Mouse (Mus musculus) MEL (cell line): Measurements from ENCODE around the gene Vps26c. TPM values are rescaled to one million over a fixed set of nuclear protein-coding genes. Genes with fewer than 3 reads are reported as not detected.

Source experiments
- DNase-seq: peaks from one replicate; pipeline ENCODE4 v3.0.0; 2011; ENCODE audit warnings: low read depth, low spot score
- H3K27ac ChIP-seq: 2 replicates; pipeline ENCODE4 v1.5.1; 2012; ENCODE audit warnings: low read depth, mild to moderate bottlenecking, control low read depth, low read length, moderate library complexity; ENCODE audit not compliant: control insufficient read depth
- H3K27me3 ChIP-seq, 2 experiments: fragments of 150-350 bp in 1 of 2; sonication (generic) in 1 of 2; 2 replicates each; pipeline ENCODE4 v1.6.1; 2012; ENCODE audit warnings: low read length in 2 of 2, mild to moderate bottlenecking in 2 of 2, improper control_type of control experiment in 1 of 2, moderate library complexity in 1 of 2; ENCODE audit not compliant: insufficient read depth in 2 of 2, control insufficient read depth in 1 of 2
- H3K36me3 ChIP-seq, 2 experiments: 2 replicates each; pipeline ENCODE4 v1.6.1; 2012 to 2014; ENCODE audit warnings: low read length in 2 of 2, improper control_type of control experiment in 1 of 2, inconsistent platforms in 1 of 2, mild to moderate bottlenecking in 1 of 2; ENCODE audit not compliant: insufficient read depth in 2 of 2, control insufficient read depth in 1 of 2
- H3K4me1 ChIP-seq, 2 experiments: fragments of 150-350 bp in 1 of 2; sonication (generic) in 1 of 2; 2 replicates each; pipeline ENCODE4 v1.6.1; 2012; ENCODE audit warnings: low read length in 2 of 2, improper control_type of control experiment in 1 of 2, mild to moderate bottlenecking in 1 of 2; ENCODE audit not compliant: insufficient read depth in 2 of 2, control insufficient read depth in 1 of 2
- H3K4me3 ChIP-seq, 2 experiments: fragments of 150-350 bp in 1 of 2; sonication (generic) in 1 of 2; 2 replicates each; pipeline ENCODE4 v1.5.1; 2012; ENCODE audit warnings: low read depth in 2 of 2, low read length in 2 of 2, mild to moderate bottlenecking in 2 of 2, moderate library complexity in 2 of 2, control low read depth in 1 of 2, improper control_type of control experiment in 1 of 2; ENCODE audit not compliant: control insufficient read depth in 1 of 2, insufficient read depth in 1 of 2
- H3K79me2 ChIP-seq: 2 replicates; pipeline ENCODE4 v1.6.1; 2012; ENCODE audit warnings: mild to moderate bottlenecking, low read length, moderate library complexity; ENCODE audit not compliant: control insufficient read depth, poor library complexity, insufficient read depth
- H3K9ac ChIP-seq: 2 replicates; pipeline ENCODE4 v1.6.1; 2012; ENCODE audit warnings: low read depth, mild to moderate bottlenecking, control low read depth, low read length, moderate library complexity; ENCODE audit not compliant: control insufficient read depth, poor library complexity, severe bottlenecking
- H3K9me3 ChIP-seq: fragments of 150-350 bp; sonication (generic); replicated peaks from 2 replicates; pipeline ENCODE4 v1.6.1; 2012; ENCODE audit warnings: mild to moderate bottlenecking, low read length, improper control_type of control experiment, moderate library complexity; ENCODE audit not compliant: insufficient read depth
- BHLHE40 ChIP-seq: IDR thresholded peaks from 2 replicates; pipeline ENCODE4 v1.6.1; 2012; ENCODE audit warnings: low read depth, mild to moderate bottlenecking, inconsistent platforms, low read length, improper control_type of control experiment, borderline replicate concordance
- CHD2 ChIP-seq: IDR thresholded peaks from 2 replicates; pipeline ENCODE4 v1.6.1; 2011; ENCODE audit warnings: low read length, improper control_type of control experiment
- E2F4 ChIP-seq: IDR thresholded peaks from 2 replicates; pipeline ENCODE4 v1.6.1; 2011; ENCODE audit warnings: low read depth, low read length, improper control_type of control experiment, borderline replicate concordance
- ELF1 ChIP-seq: IDR thresholded peaks from 2 replicates; pipeline ENCODE4 v1.6.1; 2014; ENCODE audit warnings: low read depth, mild to moderate bottlenecking, inconsistent platforms, low read length, improper control_type of control experiment, moderate library complexity
- EP300 ChIP-seq, 2 experiments: IDR thresholded peaks; 2 replicates each; pipeline ENCODE4 v1.6.1; 2011; ENCODE audit warnings: improper control_type of control experiment in 2 of 2, low read length in 2 of 2, low read depth in 1 of 2, mild to moderate bottlenecking in 1 of 2
- ETS1 ChIP-seq: IDR thresholded peaks from 2 replicates; pipeline ENCODE4 v1.6.1; 2012; ENCODE audit warnings: low read depth, mild to moderate bottlenecking, inconsistent platforms, low read length, improper control_type of control experiment, moderate library complexity
- GABPA ChIP-seq: IDR thresholded peaks from 2 replicates; pipeline ENCODE4 v1.6.1; 2012; ENCODE audit warnings: low read depth, mild to moderate bottlenecking, inconsistent platforms, low read length, improper control_type of control experiment, moderate library complexity
- HCFC1 ChIP-seq: IDR thresholded peaks from 2 replicates; pipeline ENCODE4 v1.6.1; 2012; ENCODE audit warnings: low read depth, mild to moderate bottlenecking, inconsistent platforms, low read length, improper control_type of control experiment, moderate library complexity
- JUND ChIP-seq: IDR thresholded peaks from 2 replicates; pipeline ENCODE4 v1.6.1; 2011; ENCODE audit warnings: low read depth, mild to moderate bottlenecking, improper control_type of control experiment, low read length
- KAT2A ChIP-seq: conservative IDR thresholded peaks from 2 replicates; pipeline ENCODE4 v1.6.1; 2012; ENCODE audit warnings: low read depth, low read length, improper control_type of control experiment, inconsistent platforms
- MAX ChIP-seq: IDR thresholded peaks from 2 replicates; pipeline ENCODE4 v1.6.1; 2011; ENCODE audit warnings: low read length, improper control_type of control experiment
- MAZ ChIP-seq: IDR thresholded peaks from 2 replicates; pipeline ENCODE4 v1.6.1; 2012; ENCODE audit warnings: low read depth, mild to moderate bottlenecking, inconsistent platforms, low read length, improper control_type of control experiment
- MEF2A ChIP-seq: IDR thresholded peaks from 2 replicates; pipeline ENCODE4 v1.6.1; 2014; ENCODE audit warnings: low read depth, mild to moderate bottlenecking, inconsistent platforms, low read length, improper control_type of control experiment; ENCODE audit not compliant: poor library complexity, insufficient replicate concordance, severe bottlenecking; ENCODE audit errors: extremely low read depth
- MXI1 ChIP-seq: IDR thresholded peaks from 2 replicates; pipeline ENCODE4 v1.6.1; 2011; ENCODE audit warnings: mild to moderate bottlenecking, low read depth, low read length, improper control_type of control experiment
- MYB ChIP-seq: IDR thresholded peaks from 2 replicates; pipeline ENCODE4 v1.6.1; 2011; ENCODE audit warnings: mild to moderate bottlenecking, low read depth, low read length, improper control_type of control experiment
- MYC ChIP-seq: IDR thresholded peaks from 2 replicates; pipeline ENCODE4 v1.6.1; 2011; ENCODE audit warnings: low read depth, mild to moderate bottlenecking, low read length, improper control_type of control experiment, moderate library complexity
- NELFE ChIP-seq: IDR thresholded peaks from 2 replicates; pipeline ENCODE4 v1.6.1; 2011; ENCODE audit warnings: low read depth, low read length, improper control_type of control experiment
- NRF1 ChIP-seq: IDR thresholded peaks from 2 replicates; pipeline ENCODE4 v1.6.1; 2014; ENCODE audit warnings: low read depth, mild to moderate bottlenecking, inconsistent platforms, low read length, improper control_type of control experiment, moderate library complexity; ENCODE audit not compliant: poor library complexity, insufficient read depth, severe bottlenecking
- POLR2A ChIP-seq, 2 experiments: IDR thresholded peaks; 2 replicates each; pipeline ENCODE4 v1.6.1; 2011 to 2012; ENCODE audit warnings: low read length in 2 of 2, mild to moderate bottlenecking in 2 of 2, control low read depth in 1 of 2, improper control_type of control experiment in 1 of 2, low read depth in 1 of 2, moderate library complexity in 1 of 2; ENCODE audit not compliant: control insufficient read depth in 1 of 2, insufficient read depth in 1 of 2, poor library complexity in 1 of 2
- POLR2AphosphoS5 ChIP-seq: IDR thresholded peaks from 2 replicates; pipeline ENCODE4 v1.6.1; 2012; ENCODE audit warnings: low read depth, borderline replicate concordance, mild to moderate bottlenecking, inconsistent platforms, low read length, moderate library complexity, mixed read lengths
- RAD21 ChIP-seq: IDR thresholded peaks from 2 replicates; pipeline ENCODE4 v1.6.1; 2011; ENCODE audit warnings: mild to moderate bottlenecking, low read depth, low read length, improper control_type of control experiment
- RCOR1 ChIP-seq: IDR thresholded peaks from 2 replicates; pipeline ENCODE4 v1.6.1; 2012; ENCODE audit warnings: low read depth, mild to moderate bottlenecking, inconsistent platforms, low read length, improper control_type of control experiment
- TAL1 ChIP-seq: IDR thresholded peaks from 2 replicates; pipeline ENCODE4 v1.6.1; 2012; ENCODE audit warnings: mild to moderate bottlenecking, inconsistent platforms, low read length, moderate library complexity, mixed read lengths
- UBTF ChIP-seq: IDR thresholded peaks from 2 replicates; pipeline ENCODE4 v1.6.1; 2012; ENCODE audit warnings: low read depth, mild to moderate bottlenecking, inconsistent platforms, low read length, improper control_type of control experiment, moderate library complexity, borderline replicate concordance; ENCODE audit not compliant: insufficient read depth
- USF1 ChIP-seq: IDR thresholded peaks from 2 replicates; pipeline ENCODE4 v1.6.1; 2014; ENCODE audit warnings: low read depth, mild to moderate bottlenecking, inconsistent platforms, low read length, improper control_type of control experiment, moderate library complexity
- USF2 ChIP-seq, 2 experiments: IDR thresholded peaks; 2 replicates each; pipeline ENCODE4 v1.6.1; 2011 to 2012; ENCODE audit warnings: improper control_type of control experiment in 2 of 2, low read length in 2 of 2, borderline replicate concordance in 1 of 2, inconsistent platforms in 1 of 2, low read depth in 1 of 2, mild to moderate bottlenecking in 1 of 2; ENCODE audit not compliant: insufficient read depth in 1 of 2
- ZC3H11A ChIP-seq: IDR thresholded peaks from 2 replicates; pipeline ENCODE4 v1.6.1; 2012; ENCODE audit warnings: low read depth, mild to moderate bottlenecking, inconsistent platforms, low read length, improper control_type of control experiment
- ZKSCAN1 ChIP-seq: IDR thresholded peaks from 2 replicates; pipeline ENCODE4 v1.6.1; 2012; ENCODE audit warnings: low read depth, mild to moderate bottlenecking, inconsistent platforms, low read length, improper control_type of control experiment, moderate library complexity
- ZMIZ1 ChIP-seq: IDR thresholded peaks from 2 replicates; pipeline ENCODE4 v1.6.1; 2012; ENCODE audit warnings: low read depth, mild to moderate bottlenecking, inconsistent platforms, low read length, improper control_type of control experiment, moderate library complexity
- ZNF384 ChIP-seq: IDR thresholded peaks from 2 replicates; pipeline ENCODE4 v1.6.1; 2012; ENCODE audit warnings: low read depth, mild to moderate bottlenecking, inconsistent platforms, low read length, improper control_type of control experiment
- polyA plus RNA-seq, 2 experiments: library from polyadenylated mRNA; stranded (reverse) in 1 of 2; unstranded in 1 of 2; fragments of >175 nt in 1 of 2; fragments of >200 nt in 1 of 2; gene quantifications; 2 replicates each; pipeline versions ENCODE4 v1.2.1 to v1.2.4; 2012; ENCODE audit warnings: low replicate concordance in 2 of 2, low read depth in 1 of 2; ENCODE audit not compliant: insufficient read length in 2 of 2, insufficient read depth in 1 of 2, missing spikeins in 1 of 2
- total RNA-seq: library from RNA; depleted of rRNA; stranded (reverse); fragments of 300-350 nt; gene quantifications from 2 replicates; pipeline ENCODE4 v1.2.3, GENCODE M21; 2012

The Vps26c gene
- total and polyA plus RNA-seq, 3 experiments, result 20.9 to 23.7 TPM; not detected in 1

DNA sequence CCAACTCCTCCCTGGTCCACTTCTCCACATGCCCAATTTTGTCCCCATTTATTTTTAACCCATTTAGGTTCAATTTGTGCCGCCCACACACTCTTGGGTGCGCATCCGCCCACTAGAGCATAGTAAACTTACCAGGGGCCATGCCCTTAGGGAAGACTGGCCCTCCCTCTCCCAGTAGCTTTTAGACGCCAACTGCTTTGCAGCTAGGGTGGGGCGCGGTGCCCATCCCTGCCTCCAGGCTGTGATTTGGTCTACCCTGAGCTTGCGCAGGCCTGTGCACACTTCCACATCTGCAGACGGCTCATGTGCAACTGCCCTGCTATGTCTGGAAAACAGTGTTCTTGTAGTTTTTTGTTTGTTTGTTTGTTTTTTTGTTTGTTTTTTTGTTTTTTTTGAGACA lies 16.3 kb upstream of the Vps26c start (continued):
- no peak for TF ChIP-seq MAX

DNA sequence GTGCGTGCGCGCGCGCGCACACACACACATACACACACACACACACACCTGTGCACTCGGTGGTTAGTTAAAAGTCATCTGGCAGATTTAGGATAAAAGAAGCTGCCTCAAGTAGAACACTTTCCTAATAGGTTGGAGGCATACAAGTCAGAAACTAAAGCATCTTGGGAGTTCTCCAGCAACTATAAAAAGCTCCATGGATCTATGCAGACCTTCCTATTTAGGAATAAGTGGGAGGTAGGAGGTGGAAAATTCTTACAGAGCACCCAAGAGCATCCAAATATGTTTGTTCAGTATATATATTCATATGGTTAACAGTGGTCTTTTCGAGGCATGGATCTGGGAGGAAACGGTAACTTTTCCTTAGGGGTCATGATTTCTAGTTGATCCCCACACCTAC lies 13.5 kb upstream of the Vps26c start:
- Histone ChIP-seq H3K9ac (no peak overlapping the region), H3K36me3 (no peaks in the 10 kb centered on the region), H3K79me2 (no peaks in the 10 kb centered on the region), H3K27ac (no peak overlapping the region), H3K9me3 (no peaks in the 10 kb centered on the region), H3K4me1 (no peaks in the 10 kb centered on the region), H3K4me3 (no peak overlapping the region), H3K27me3 (peaks cover 2 to 6% of the 10 kb centered on the region in 2 experiments)
- no peak for DNase-seq
- TF ChIP-seq MEF2A (no peak), USF1 (no peak), KAT2A (no peak), ETS1 (no peak), RCOR1 (no peak), GABPA (no peak), HCFC1 (no peak), ELF1 (no peak), TAL1 (no peak), POLR2A (IDR thresholded peaks at IDR 0.05; ENCODE audit: control insufficient read depth in 1 of 2, insufficient read depth in 1 of 2, low read depth in 1 of 2, low read length in 2 of 2, poor library complexity in 1 of 2) (no peak), MXI1 (no peak), BHLHE40 (no peak), USF2 (IDR thresholded peaks at IDR 0.05; ENCODE audit: borderline replicate concordance in 1 of 2, insufficient read depth in 1 of 2, low read depth in 1 of 2, low read length in 2 of 2) (no peak), UBTF (no peak), MAZ (no peak), ZC3H11A (no peak), NELFE (no peak)

DNA sequence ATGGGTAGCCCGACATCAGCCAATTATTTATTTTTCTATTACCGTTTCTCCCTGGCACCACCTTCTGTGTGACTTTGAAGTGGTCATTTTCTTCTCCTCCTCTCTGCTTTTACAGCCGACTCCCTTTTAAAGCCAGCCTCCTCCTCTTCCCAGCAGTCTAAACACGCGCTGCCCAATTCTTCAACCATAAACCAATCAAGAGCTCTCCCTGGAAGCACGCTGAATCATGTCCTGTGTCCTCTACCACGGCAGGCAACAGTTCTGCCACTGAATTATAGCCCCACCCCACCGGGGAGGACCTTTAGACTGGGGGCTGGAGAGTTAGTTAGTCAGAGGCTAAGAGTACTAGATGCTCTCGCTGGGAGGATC lies 10.5 kb upstream of the Vps26c start:
- Histone ChIP-seq H3K27ac (no peak overlapping the region), H3K27me3 (peaks cover 4 to 9% of the 10 kb centered on the region in 2 experiments), H3K9ac (no peak overlapping the region), H3K79me2 (no peaks in the 10 kb centered on the region), H3K9me3 (no peaks in the 10 kb centered on the region), H3K4me3 (no peak overlapping the region), H3K36me3 (no peaks in the 10 kb centered on the region), H3K4me1 (no peaks in the 10 kb centered on the region)
- DNase-seq, result no peak
- TF ChIP-seq ZMIZ1 (no peak), MEF2A (no peak), E2F4 (no peak), JUND (no peak), CHD2 (no peak), POLR2AphosphoS5 (no peak), USF1 (no peak), ZC3H11A (no peak), MYC (no peak), NELFE (no peak), ZKSCAN1 (no peak), HCFC1 (no peak), RAD21 (no peak), MYB (no peak), NRF1 (no peak), EP300 (IDR thresholded peaks at IDR 0.05; ENCODE audit: low read depth in 1 of 2, low read length in 2 of 2) (no peak), ZNF384 (no peak), UBTF (no peak)
